Mouse (Mus musculus): ENCODE measurements around the gene Vil1.

The Vil1 gene

DNA sequence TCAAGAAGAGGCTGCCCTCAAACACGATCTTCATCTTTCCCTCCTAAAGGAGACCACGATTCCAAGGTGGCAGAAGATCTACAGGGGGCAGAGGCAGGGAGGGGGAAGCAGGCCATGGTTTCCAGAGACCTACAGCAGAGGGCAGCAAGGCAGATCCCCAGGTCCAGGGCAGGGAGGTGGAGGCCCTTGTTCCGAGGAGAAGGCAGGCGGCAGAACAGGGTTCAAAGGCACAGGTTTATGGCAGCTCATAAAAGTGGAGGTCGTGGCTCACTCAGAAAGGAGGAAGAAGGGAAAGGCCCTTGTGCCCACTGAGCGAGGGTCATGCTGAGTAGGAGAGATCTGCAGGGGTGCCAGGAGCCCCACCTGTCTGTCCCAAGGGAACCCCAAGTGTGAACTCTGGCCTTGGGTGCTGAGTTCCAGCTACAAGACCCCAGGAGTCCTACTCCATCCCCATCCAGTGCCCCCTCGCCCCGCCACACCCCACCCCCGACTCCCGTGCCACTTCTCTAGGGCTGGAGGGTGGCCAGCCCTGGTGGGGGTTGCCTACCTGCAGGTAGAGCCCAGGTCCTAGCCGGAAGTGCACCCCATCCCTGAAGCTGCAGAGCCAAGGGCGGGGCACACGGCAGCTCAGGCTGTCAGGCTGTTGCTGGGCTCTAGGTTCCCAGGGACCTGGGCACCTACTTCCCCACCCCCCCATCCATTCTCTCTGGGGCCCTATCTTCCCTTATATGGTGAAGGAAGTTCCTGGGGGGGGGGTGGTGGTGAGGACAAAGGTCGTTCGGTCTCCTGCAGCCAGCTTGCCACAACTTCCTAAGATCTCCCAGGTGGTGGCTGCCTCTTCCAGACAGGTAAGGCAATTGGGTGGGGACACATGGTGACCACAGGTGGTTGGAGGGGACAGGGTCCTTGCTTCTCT is at the start of gene Vil1:
Vil1 (plus strand) TSS at position 788 of the 916 bp plus-strand sequence.
- no peak for DNase-seq

DNA sequence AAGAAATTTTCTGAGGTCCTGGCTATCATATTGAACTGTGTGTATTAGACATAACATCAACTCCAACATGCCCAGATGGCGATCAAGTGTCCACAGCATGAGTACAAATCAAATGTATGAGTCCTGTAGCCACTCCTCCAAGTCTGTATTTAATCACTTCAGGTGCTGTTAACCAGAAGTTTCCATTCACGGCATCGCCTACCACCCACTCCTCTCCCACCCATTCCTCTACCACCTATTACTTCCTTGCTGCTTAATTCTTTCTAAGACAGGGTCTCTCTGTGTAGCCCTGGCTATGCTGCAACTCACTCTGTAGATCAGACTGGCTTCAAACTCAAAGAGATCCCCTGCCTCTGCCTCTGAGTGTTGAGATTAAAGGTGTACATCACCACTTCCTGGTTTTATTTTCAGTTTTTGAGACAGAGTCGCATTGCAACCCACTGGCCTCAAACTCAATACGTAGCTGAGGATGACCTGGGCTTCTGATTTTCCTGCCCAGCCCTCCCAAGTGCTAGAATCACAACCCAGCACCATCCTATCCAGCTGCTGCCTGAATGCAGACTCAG is 49.1 kb upstream of the Vil1 start:
- no peak for DNase-seq

DNA sequence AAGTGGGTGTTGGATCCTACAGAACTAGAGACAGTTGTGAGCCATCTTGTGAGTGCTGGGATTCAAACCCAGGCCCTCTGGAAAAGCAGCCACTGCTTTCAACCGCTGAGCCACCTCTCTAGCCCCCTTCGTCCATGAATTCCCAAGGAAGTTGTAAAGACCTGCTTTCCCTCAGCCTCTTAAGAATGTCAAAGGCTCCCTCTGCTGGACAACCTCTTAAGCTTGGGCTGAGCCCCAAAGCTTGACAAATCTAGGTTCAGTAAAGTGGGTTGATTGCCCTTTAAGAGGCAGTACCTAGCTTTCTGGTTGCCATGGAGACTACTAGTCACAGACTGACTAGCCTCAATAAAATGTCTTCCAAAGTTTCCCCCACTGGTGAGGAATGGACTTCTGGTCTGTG is 47.4 kb upstream of the Vil1 start, which contains the start of gene Catip:
Catip (plus strand) TSS at position 297 of the 400 bp plus-strand sequence.
- peak; percentile 71 for DNase-seq

- DNase-seq = no peak
These were observed 46.6 kb upstream of the Vil1 start for GRCm38 (mm10) chr1:74362325-74363229.

- no peak for DNase-seq
These were observed 45.7 kb upstream of the Vil1 start for GRCm38 (mm10) chr1:74363437-74363836.

GRCm38 (mm10) chr1:74364270-74364669 is 44.9 kb upstream of the Vil1 start:
- DNase-seq = no peak

DNA sequence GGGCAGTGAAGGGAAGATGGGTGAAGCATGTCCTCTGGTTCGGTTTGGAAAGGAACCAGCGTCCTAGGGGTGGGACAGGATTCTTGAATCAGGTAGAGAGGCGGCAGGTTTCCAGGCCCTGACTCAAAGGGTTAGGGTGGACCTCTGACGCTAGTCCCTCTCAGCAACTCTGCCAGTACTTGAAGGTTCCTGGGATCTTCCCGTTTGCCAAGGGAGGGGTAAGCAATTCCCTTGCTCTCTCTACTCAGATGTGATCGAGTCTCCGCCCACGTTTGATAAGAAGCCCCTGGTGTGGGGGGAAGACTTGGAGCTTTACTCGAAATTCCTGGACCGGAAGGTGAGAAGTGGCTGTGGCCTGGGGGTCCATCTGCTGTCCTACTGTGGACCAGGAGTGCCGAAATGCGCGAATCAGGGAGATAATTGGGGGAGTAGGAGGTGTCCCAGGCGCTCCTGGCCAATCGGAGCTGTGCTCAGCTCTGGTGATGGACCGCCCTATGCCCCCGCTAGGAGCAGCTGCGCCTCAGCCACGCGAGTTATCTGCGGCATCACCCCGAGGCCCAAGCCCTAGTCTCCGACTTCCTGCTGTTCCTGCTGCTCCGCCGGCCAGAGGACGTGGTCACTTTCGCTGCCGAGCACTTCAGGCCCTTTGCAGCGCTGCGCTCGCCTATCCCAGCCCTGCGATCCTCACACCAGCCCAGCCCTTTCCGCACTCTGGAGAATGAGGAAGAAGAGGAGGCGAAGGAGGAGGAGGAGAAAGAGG is 41.1 kb upstream of the Vil1 start:
- DNase-seq = peak; percentile 44

DNA sequence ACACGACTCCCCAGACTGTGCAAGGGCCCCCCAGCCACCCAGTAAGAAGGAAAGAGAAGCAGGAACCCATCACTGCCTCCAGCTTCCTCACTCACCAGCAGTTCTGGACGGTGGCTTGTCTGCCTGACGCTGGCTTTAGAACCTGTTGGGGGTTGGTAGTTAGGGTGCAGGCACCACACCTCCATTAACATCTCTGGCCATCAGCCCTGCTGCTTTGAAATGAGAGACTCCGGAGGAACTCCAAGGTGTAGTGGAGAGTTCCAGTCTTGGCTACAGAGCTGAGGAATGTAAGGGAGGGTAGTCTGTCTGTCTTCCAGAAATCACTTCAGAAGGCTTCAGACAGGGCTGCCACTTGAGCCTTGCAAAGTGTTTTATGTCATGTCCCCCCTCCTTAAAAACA is 39.1 kb upstream of the Vil1 start:
- DNase-seq = no peak

GRCm38 (mm10) chr1:74373372-74373771 is 35.8 kb upstream of the Vil1 start:
- DNase-seq = no peak

GRCm38 (mm10) chr1:74374980-74375379 is 34.2 kb upstream of the Vil1 start, which contains the start of gene Slc11a1:
Slc11a1 (plus strand) TSS chr1:74375195.
- DNase-seq = no peak

- no peak for DNase-seq
These were observed 33.6 kb upstream of the Vil1 start for GRCm38 (mm10) chr1:74375561-74375960.

GRCm38 (mm10) chr1:74376396-74376795 is 32.8 kb upstream of the Vil1 start:
- DNase-seq = no peak

DNA sequence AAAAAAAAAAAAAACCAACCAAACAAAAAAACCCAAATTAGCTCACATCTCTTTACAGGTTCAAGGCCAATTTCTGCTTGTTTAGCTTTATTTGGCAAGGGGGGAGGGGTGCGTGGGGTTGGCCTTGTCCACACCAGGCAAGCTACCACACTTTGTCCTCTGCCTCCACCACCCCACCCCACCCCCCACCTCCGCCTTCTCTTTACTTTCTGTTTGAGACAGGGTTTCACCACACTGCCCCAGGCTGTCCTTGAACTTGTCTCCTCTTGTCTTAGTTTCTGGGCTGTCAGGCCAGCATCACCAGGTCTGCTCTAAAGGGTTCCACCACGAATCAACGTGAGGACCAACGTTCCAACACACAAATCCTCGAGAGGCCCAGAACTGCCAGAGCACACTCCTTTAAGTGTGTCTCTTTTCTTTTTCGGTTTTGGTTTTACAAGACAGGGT is 30.1 kb upstream of the Vil1 start:
- DNase-seq = no peak

DNA sequence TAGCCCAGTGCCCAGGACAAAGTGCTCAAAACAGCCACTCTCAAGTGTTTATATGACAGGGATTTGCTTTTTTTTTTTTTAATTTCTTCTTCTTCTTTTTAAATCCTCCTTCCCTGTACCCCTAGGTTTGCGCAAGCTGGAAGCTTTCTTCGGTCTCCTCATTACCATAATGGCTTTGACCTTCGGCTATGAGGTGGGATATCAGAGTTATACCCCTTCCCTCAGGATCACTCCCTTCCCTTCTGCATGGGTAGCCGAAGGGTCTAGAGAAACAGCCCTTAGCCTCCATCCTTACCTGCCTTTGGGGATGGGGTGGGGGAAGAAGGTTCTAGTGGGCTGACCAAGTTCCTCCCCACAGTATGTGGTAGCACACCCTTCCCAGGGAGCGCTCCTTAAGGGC is 28.7 kb upstream of the Vil1 start:
- DNase-seq = no peak

DNA sequence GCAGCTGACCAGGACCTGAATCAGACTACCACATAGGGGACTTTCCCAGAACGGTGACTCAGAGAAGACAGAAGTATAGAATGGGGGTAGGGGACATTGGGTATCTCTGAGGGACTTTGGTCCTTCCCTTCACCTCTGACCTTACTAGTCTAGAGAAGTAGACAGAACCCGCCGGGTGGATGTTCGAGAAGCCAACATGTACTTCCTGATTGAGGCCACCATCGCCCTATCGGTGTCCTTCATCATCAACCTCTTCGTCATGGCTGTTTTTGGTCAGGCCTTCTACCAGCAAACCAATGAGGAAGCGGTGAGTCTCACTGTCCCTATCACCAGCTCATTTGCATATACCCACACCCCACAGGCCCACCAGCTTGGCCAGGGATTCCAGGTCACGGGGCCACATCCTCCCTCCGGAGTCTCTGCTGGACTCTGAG is 27.6 kb upstream of the Vil1 start:
- DNase-seq = no peak

DNA sequence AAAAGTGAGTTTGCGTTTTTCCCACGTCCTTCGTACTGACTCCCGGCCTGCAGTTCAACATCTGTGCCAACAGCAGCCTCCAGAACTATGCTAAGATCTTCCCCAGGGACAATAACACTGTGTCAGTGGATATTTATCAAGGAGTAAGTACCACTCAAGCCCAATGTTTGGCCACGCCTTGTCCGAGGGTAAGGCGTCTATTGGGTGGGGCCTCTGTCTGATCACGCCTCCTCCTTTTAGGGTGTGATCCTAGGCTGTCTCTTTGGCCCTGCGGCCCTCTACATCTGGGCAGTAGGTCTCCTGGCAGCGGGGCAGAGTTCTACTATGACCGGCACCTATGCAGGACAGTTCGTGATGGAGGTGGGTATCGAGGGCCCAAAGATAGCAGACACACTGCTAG is 25.8 kb upstream of the Vil1 start:
- DNase-seq = no peak

GRCm38 (mm10) chr1:74384525-74384924 is 24.7 kb upstream of the Vil1 start:
- DNase-seq = peak; percentile 40

GRCm38 (mm10) chr1:74385064-74385463 is 24.1 kb upstream of the Vil1 start:
- DNase-seq = peak; percentile 49

GRCm38 (mm10) chr1:74385531-74385930 is 23.6 kb upstream of the Vil1 start:
- peak; percentile 28 for DNase-seq

DNA sequence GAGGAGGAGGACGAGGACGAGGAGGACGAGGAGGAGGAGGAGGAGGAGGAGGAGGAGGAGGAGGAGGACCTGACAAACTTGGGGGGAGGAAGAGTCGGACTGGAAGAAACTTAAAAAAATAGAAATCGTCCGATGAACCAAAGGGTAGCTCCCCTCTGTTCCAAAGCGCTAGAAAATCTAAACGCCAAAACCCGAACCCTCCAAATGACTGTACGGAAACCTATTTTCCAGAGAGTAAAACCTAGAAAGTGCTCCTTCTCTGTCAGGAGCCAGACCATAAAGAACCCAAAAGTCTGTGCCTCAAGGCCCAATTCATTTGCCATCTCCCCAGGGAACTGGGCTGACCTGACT is 22.8 kb upstream of the Vil1 start:
- no peak for DNase-seq

- peak; percentile 95 for DNase-seq
These were observed 22.3 kb upstream of the Vil1 start for GRCm38 (mm10) chr1:74386714-74387385.

All from cerebellum, adult 9-11 months (tissue).